Mouse (Mus musculus) cerebellum, adult 2 months (tissue): Measurements from ENCODE around the gene Kif17. TPM values are rescaled to one million over a fixed set of nuclear protein-coding genes. Genes with fewer than 3 reads are reported as not detected.

Experiments
- DNase-seq, 2 experiments: peaks; one replicate each; pipeline ENCODE4 v3.0.0; 2021
- H3K27ac ChIP-seq: fragments of 200-500 bp; 2 replicates; pipeline ENCODE4 v1.5.1; 2012; ENCODE audit warnings: low read length, control low read depth, inconsistent platforms; ENCODE audit not compliant: insufficient read depth
- H3K27me3 ChIP-seq: fragments of 200-500 bp; 2 replicates; pipeline ENCODE4 v1.6.1; 2012; ENCODE audit warnings: inconsistent platforms, mild to moderate bottlenecking, low read length, moderate library complexity; ENCODE audit not compliant: control insufficient read depth, insufficient read depth
- H3K4me1 ChIP-seq: fragments of 200-500 bp; 2 replicates; pipeline ENCODE4 v1.6.1; 2011; ENCODE audit warnings: low read length; ENCODE audit not compliant: control insufficient read depth, insufficient read depth
- H3K4me3 ChIP-seq: fragments of 200-500 bp; replicated peaks from 2 replicates; pipeline ENCODE3; 2011; ENCODE audit warnings: mild to moderate bottlenecking, low read depth, low read length, control low read depth; ENCODE audit not compliant: insufficient read depth
- CTCF ChIP-seq: fragments of 200-500 bp; IDR thresholded peaks from 2 replicates; pipeline ENCODE4 v1.5.1; 2011; ENCODE audit warnings: low read depth, mild to moderate bottlenecking, control low read depth, low read length, moderate library complexity, borderline replicate concordance; ENCODE audit not compliant: insufficient read depth
- POLR2A ChIP-seq: fragments of 200-500 bp; IDR thresholded peaks from 2 replicates; pipeline ENCODE4 v1.6.1; 2011; ENCODE audit warnings: low read length, control low read depth, borderline replicate concordance; ENCODE audit not compliant: insufficient read depth
- WGBS: fragments of 180-500 bp; shearing (Covaris S2); methylation state at CpG from one replicate; pipeline ENCODE4 v1.1.7; 2018; 5-methylcytosine and 5-hydroxymethylcytosine counted together
- polyA plus RNA-seq: library from polyadenylated mRNA; depleted of rRNA; stranded (reverse); fragments of >200 nt; gene quantifications from 2 replicates; pipeline ENCODE4 v1.2.3, GENCODE M21; 2012

Gene Kif17
- polyA plus RNA-seq, 1 experiment: 12.7 TPM

DNA sequence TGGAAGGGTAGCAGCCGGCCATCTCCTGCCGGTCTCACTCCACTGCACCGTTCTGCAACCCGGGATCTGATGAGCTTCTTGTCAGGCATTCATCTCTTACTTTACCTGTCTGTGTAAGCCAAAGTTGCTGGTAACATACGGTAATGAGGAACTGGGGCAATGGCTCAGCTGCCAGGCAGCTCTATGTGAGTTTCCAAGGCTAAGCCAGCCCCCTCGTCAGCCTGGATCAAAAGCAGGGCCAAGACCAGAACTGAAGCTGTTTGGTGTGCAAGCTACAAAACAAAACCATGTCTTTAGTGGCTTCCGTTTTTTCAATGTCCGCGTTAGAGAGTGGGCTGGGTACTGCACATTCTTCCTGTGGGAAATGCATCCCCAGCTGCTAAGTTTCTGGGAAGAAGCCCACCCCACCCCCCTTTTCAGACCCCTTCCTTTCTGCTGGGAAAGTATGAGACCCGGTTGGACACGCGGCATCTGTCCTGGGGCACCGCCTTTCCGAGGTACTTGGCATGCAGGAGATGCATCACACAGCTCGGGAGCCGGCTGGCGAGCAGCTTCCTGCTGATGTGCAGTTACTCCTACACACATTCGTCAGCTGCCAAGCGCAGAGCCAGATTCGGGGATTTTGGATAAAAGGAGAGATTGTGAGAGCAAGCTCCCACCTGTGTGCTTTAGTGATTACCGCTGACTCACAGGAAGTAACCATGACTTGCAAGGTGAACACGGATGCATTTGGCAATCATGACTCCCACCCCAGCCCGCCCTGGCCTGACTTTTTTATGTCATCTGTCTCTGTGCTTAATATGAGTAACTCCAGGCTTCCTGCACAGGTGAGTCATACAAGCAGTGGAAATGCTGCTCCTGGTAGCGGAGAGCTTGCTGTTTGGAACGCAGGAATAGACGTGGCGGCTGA lies 3.2 kb upstream of the Kif17 start:
- DNase-seq: no peak
- no peak overlapping the region for H3K27ac ChIP-seq
- H3K4me3 ChIP-seq: no peak overlapping the region
- TF ChIP-seq CTCF: no peak
- H3K4me1 ChIP-seq: peaks cover 7% of the 10 kb centered on the region
- 37% methylated on average over 27 of the region's 27 CpGs for WGBS
- no peaks in the 10 kb centered on the region for H3K27me3 ChIP-seq

DNA sequence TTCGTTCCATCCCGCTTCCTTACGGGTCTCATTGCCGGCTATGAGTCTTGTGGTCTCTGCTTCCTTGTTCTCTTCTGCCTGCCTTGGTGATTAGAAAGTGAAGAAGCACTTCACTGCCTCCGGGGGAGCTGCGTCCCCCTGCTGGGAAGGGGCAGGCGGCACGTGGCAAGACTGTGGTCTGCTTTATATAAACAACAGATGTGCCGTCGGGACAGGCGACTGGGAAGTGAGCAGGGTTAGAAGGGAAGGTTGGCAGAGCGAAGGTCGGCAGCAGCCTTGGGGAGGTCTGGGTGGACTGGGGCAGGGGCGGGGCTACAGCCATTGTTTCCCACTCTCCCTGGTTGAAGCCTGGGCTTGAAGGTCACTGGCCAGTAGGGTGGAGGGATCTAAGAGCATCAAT lies 1.6 kb downstream of the Kif17 start:
- Histone ChIP-seq H3K4me3 (peak overlapping the region; percentile 73), H3K27me3 (no peaks in the 10 kb centered on the region), H3K27ac (no peak overlapping the region), H3K4me1 (peaks cover 13% of the 10 kb centered on the region)
- TF ChIP-seq POLR2A (no peak), CTCF (no peak)
- DNase-seq: no peak
- WGBS: 6% methylated on average over 14 of the region's 14 CpGs

- DNase-seq: no peak
- Histone ChIP-seq H3K4me3 (peak overlapping the region; percentile 73), H3K4me1 (peaks cover 13% of the 10 kb centered on the region), H3K27ac (no peak overlapping the region), H3K27me3 (no peaks in the 10 kb centered on the region)
- TF ChIP-seq POLR2A: no peak
- no peak for TF ChIP-seq CTCF
- WGBS: 43% methylated on average over 5 of the region's 5 CpGs
These were observed 2.0 kb downstream of the Kif17 start for GRCm38 (mm10) chr4:138252231-138252630.

DNA sequence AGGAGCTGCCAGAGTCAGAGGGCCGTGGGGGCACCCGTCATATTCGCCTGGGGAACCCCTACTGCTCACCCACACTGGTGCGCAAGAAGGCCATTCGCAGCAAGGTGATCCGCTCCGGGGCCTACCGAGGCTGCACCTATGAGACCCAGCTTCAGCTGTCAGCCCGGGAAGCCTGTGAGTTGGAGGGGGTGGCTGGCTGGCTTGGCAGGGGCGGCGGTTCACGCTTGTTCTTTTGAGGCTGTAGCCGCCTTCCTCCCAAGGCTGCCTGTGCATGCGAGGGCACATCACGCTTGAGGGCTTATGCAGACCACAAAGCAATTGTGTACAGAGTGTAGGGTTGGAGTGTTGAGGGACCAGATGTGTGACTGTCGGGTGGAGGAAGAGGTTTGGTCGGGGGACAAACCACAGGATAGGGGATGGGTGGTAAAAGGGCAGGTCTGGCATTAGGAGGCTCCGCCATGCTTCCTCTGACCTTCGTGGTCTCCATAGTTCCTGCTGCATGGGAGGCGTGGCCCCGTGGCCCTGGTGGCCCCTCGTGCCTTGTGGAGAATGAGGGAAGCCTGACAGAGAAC lies 7.0 kb downstream of the Kif17 start:
- no peaks in the 10 kb centered on the region for H3K27me3 ChIP-seq
- no peak for DNase-seq
- no peak for TF ChIP-seq POLR2A
- no peak for TF ChIP-seq CTCF
- H3K4me3 ChIP-seq: no peak overlapping the region
- H3K27ac ChIP-seq: no peak overlapping the region
- H3K4me1 ChIP-seq: peaks cover 4% of the 10 kb centered on the region
- WGBS: 80% methylated on average over 22 of the region's 22 CpGs

GRCm38 (mm10) chr4:138258663-138259062 lies 8.4 kb downstream of the Kif17 start:
- DNase-seq: no peak
- Histone ChIP-seq H3K4me1 (no peaks in the 10 kb centered on the region), H3K27me3 (no peaks in the 10 kb centered on the region), H3K27ac (no peak overlapping the region), H3K4me3 (no peak overlapping the region)
- no peak for TF ChIP-seq CTCF
- TF ChIP-seq POLR2A: no peak
- WGBS: 83% methylated on average over 7 of the region's 7 CpGs

GRCm38 (mm10) chr4:138259482-138259881 lies 9.2 kb downstream of the Kif17 start:
- no peak for DNase-seq
- no peak overlapping the region for H3K4me3 ChIP-seq
- WGBS: 83% methylated on average over 5 of the region's 5 CpGs

GRCm38 (mm10) chr4:138261843-138262681 lies 11.8 kb downstream of the Kif17 start:
- peak; percentile 84 to 88 for DNase-seq
- Histone ChIP-seq H3K27me3 (no peaks in the 10 kb centered on the region), H3K27ac (no peak overlapping the region), H3K4me3 (peak overlapping the region; percentile 63), H3K4me1 (no peaks in the 10 kb centered on the region)
- peak; percentile 52; the same call in 1 of the 2 replicates for TF ChIP-seq CTCF
- no peak for TF ChIP-seq POLR2A
- WGBS: under 1% methylated on average over 66 of the region's 78 CpGs

More at GRCm38 (mm10) chr4:138259482-138259881, 9.2 kb downstream of the Kif17 start:
- no peak for TF ChIP-seq CTCF
- TF ChIP-seq POLR2A: no peak
- no peaks in the 10 kb centered on the region for H3K4me1 ChIP-seq
- no peaks in the 10 kb centered on the region for H3K27me3 ChIP-seq
- no peak overlapping the region for H3K27ac ChIP-seq
